29 mouse cellular contexts compared by ENCODE assay signal in genomic region chr17:75416861-75417260, GRCm38 (mm10). TPM values are rescaled to one million over a fixed set of nuclear protein-coding genes. Genes with fewer than 3 reads are reported as not detected.
DNase-seq lines count a peak whose midpoint lies in the region; ATAC-seq lines count a peak whose summit lies in the region.
"Had no signal": no experiment of that assay in that cellular context is flagged by ENCODE, and none has a peak within 500 bp of the region (broad histone marks: within the 10 kb centered on the region; RNA-seq: fewer than 3 reads in every experiment).

No protein-coding gene starts in this region.

- no peaks in the 10 kb centered on the region for H3K4me1 ChIP-seq in midbrain, embryonic 11.5 days (ENCODE audit: control insufficient read depth, insufficient read depth, low read length)
- no peaks in the 10 kb centered on the region for H3K4me1 ChIP-seq in midbrain, embryonic 15.5 days
- H3K4me1 ChIP-seq: embryonic facial prominence, embryonic 13.5 days; embryonic facial prominence, embryonic 15.5 days; forebrain, embryonic 10.5 days; forebrain, embryonic 12.5 days had no signal

- intact Hi-C loops in heart, postnatal 25 days (cut with DNase I) = no loop called here

- no peaks in the 10 kb centered on the region for H3K27me3 ChIP-seq in midbrain, embryonic 11.5 days (ENCODE audit: control insufficient read depth, insufficient read depth, low read length)
- no peaks in the 10 kb centered on the region for H3K27me3 ChIP-seq in midbrain, embryonic 15.5 days (replicated peaks)
- H3K27me3 ChIP-seq: CH12.LX; embryonic facial prominence, embryonic 13.5 days; embryonic facial prominence, embryonic 15.5 days; forebrain, embryonic 12.5 days had no signal

- no peak overlapping the region for H3K9ac ChIP-seq in midbrain, embryonic 11.5 days (ENCODE audit: low read length)
- H3K9ac ChIP-seq in midbrain, embryonic 15.5 days = no peak overlapping the region
- H3K9ac ChIP-seq: embryonic facial prominence, embryonic 13.5 days; embryonic facial prominence, embryonic 15.5 days; forebrain, embryonic 12.5 days had no signal

- no peaks in the 10 kb centered on the region for H3K36me3 ChIP-seq in midbrain, embryonic 11.5 days (ENCODE audit: control insufficient read depth, insufficient read depth, low read length)
- H3K36me3 ChIP-seq in midbrain, embryonic 15.5 days (replicated peaks) = no peaks in the 10 kb centered on the region
- H3K36me3 ChIP-seq: embryonic facial prominence, embryonic 13.5 days; embryonic facial prominence, embryonic 15.5 days; forebrain, embryonic 10.5 days; forebrain, embryonic 12.5 days; G1E had no signal

- H3K9me3 ChIP-seq in midbrain, embryonic 11.5 days (ENCODE audit: control insufficient read depth, low read length) = no peaks in the 10 kb centered on the region
- no peaks in the 10 kb centered on the region; the same call in 1 of the 2 replicates for H3K9me3 ChIP-seq in midbrain, embryonic 15.5 days
- H3K9me3 ChIP-seq: embryonic facial prominence, embryonic 15.5 days had no signal

- peak; percentile 59 for DNase-seq in heart, adult 11 months
- no peak for DNase-seq in heart, postnatal 25 days (ENCODE audit: low spot score)
- peak; percentile 57 for DNase-seq in midbrain, embryonic 11.5 days (ENCODE audit: low spot score, missing footprints)
- peak; percentile 38 for DNase-seq in NIH3T3 (ENCODE audit: low read depth)
- DNase-seq in kidney, adult 18-20 months = no peak
- no peak for DNase-seq in cerebellum, postnatal 10 days
- DNase-seq: adrenal gland, adult 8-10 months; adrenal gland, postnatal 14 days; adrenal gland, postnatal 36 days; B cell, adult 2 months; cerebellum, adult 11-12 months; cerebellum, adult 2 months; cerebellum, adult 9-10 months; cerebellum, postnatal 14 days; cerebellum, postnatal 36 days; embryo, embryonic 11 days had no signal

- no peak overlapping the region for H3K4me3 ChIP-seq in midbrain, embryonic 11.5 days (ENCODE audit: low read depth, low read length)
- no peak overlapping the region for H3K4me3 ChIP-seq in midbrain, embryonic 15.5 days
- H3K4me3 ChIP-seq: embryonic facial prominence, embryonic 13.5 days; embryonic facial prominence, embryonic 15.5 days; erythroblast, embryonic 14.5 days; forebrain, embryonic 10.5 days; forebrain, embryonic 12.5 days had no signal

- H3K4me2 ChIP-seq in midbrain, embryonic 11.5 days = no peak overlapping the region
- H3K4me2 ChIP-seq in midbrain, embryonic 15.5 days = no peak overlapping the region
- H3K4me2 ChIP-seq: embryonic facial prominence, embryonic 13.5 days; embryonic facial prominence, embryonic 15.5 days; forebrain, embryonic 12.5 days had no signal

- 84% methylated on average over 3 of the region's 3 CpGs for WGBS in midbrain, embryonic 11.5 days
- 88% methylated on average over 3 of the region's 3 CpGs for WGBS in midbrain, embryonic 15.5 days

- no peak for ATAC-seq in midbrain, embryonic 11.5 days (ENCODE audit: low FRiP score)
- no peak for ATAC-seq in midbrain, embryonic 15.5 days (replicated peaks)
- ATAC-seq in hematopoietic stem cell, adult 5-6 weeks (replicated peaks in 1 of 2; ENCODE audit: insufficient read depth in 1 of 2, low FRiP score in 2 of 2, low TSS enrichment in 1 of 2, low read depth in 1 of 2, poor library complexity in 2 of 2, severe bottlenecking in 2 of 2) = peak; percentile 77 to 86; a peak in 3 of 4 replicates
- ATAC-seq: CD4-positive, CD25-positive, alpha-beta regulatory T cell, adult 4 months; forebrain, embryonic 14.5 days; forebrain, embryonic 16.5 days had no signal

- no peak overlapping the region for H3K27ac ChIP-seq in midbrain, embryonic 11.5 days (ENCODE audit: low read depth, low read length)
- H3K27ac ChIP-seq in midbrain, embryonic 15.5 days = no peak overlapping the region
- H3K27ac ChIP-seq: embryonic facial prominence, embryonic 13.5 days; embryonic facial prominence, embryonic 15.5 days; forebrain, embryonic 10.5 days; forebrain, embryonic 12.5 days had no signal

RNA-seq across cellular contexts. Expression of gene Rasgrp3, which starts 18.8 kb away (rescaled TPM):
- 10 to 100 TPM; 25.2 to 29.7 TPM for total RNA-seq in heart, postnatal 25 days (2021)
- polyA plus RNA-seq in midbrain, embryonic 11.5 days (2014; fragmentation: Nextera tagmentation; extraction: Ambion mirVana) = 5.5 and 8.3 TPM in 2 replicates
- polyA plus RNA-seq in midbrain, embryonic 15.5 days (2015; fragmentation: Nextera tagmentation; extraction: Ambion mirVana) = 5.4 and 5.9 TPM in 2 replicates
- total RNA-seq in hematopoietic stem cell, adult 5-6 weeks (2017) = 1.3 and 13.1 TPM in 2 replicates
- total RNA-seq: common myeloid progenitor, adult 5-6 weeks had no signal
- polyA plus RNA-seq: erythroblast, embryonic 14.5 days; G1E had no signal

Comparison
In these comparisons a context has a peak if more than half of its experiments do, and no peak if none do; other contexts are left out.
1. DNase-seq: peak in heart, adult 11 months (single experiment), midbrain, embryonic 11.5 days (single experiment) and NIH3T3 (single experiment); none in heart, postnatal 25 days (single experiment), kidney, adult 18-20 months (single experiment) and cerebellum, postnatal 10 days (0 of 2).
2. ATAC-seq: peak in hematopoietic stem cell, adult 5-6 weeks (2 of 2); none in midbrain, embryonic 11.5 days (single experiment) and midbrain, embryonic 15.5 days (single experiment).